Mouse (Mus musculus): ENCODE measurements at regions not wholly inside any gene's neighbourhood (a gene's known extent, or its start where the extent isn't known, plus 50 kb on each side); places are given as distances from the start of the nearest gene placed in this dataset.

DNA sequence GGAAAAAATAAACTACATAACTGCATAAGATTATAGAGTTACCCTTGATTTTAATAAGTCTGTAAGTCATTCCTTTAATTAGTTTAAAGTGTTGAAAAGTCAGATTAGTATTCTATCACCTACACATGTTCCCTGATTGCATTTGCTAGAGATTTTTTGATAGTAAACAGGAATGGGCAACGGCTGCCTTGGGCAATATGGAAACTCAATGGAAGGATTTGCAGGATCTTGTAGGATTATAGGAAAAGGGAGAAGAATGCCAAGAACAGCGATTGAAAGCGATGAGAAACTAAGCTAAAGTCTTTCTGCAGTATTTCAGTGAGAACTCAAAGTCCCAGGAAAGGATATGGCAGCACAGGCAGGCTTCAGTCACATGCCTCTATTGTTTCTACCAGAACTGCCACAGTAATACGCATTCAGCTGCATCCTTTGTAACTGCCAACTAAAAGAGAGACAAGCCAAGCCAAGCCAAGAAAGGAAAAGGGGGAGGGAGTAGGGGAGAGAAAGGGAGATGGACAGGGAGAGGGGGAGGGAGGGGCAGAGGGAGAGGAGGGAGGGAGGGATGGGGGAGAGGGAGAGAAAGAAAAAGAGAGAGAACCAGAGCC is 340.3 kb downstream of the Kif16b start:
- peak; percentile 69 for DNase-seq

DNA sequence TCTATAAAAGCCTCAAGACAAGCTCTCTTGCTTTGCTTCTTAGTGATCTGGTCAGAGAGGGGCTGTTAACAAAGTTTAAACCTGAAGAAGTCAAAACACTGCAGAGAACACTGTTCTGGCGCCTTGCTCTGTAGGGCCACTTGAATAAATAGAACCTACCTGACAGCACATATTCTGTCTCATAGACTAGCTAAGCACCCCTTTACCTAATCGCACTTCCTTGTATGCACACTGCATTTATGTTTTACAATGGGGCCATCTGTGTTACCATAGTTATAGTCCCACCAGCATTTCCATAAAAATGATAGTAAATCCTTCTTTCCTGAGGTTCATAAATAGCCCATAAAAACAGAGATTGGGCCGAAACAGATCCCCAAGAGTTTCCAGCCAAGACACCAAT is 340.9 kb downstream of the Kif16b start:
- DNase-seq, result no peak

DNA sequence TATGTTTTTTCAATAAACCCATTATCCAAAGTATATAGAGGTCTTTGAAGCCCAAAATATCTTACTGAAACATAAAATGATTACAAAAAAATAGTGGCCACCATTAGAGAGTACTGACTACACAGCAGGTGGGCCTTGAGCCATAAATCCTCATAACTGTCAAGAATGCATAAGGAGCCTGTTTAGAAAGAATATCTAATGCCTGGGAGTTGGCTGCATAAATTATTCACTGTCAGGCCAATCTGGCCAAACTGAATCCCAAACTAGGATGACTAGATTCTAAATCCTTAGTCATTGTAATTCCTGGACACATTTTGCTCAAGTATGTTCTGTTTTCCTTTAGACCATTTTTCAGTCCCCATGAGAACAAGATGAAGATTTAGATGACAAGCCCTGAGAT is 341.4 kb downstream of the Kif16b start:
- DNase-seq, result no peak

DNA sequence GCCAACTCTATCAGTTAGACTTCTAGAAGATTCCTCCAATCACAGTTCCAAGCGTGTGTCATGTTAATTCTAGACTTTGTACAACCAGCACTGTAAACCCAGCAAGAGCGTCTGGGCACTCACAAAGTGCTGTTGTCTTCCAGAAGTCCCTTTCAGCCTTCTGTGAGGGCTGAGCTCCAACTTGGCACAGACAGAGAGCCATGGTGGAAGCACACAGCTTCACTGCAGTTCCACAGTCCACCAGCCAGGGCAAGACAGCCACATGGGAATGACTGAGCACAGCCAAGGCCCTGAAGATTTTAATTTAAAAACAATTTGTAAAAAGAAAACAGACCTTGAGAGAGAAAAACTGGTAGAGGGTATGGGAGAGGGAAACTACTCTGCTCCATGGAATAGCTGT is 346.5 kb downstream of the Kif16b start:
- no peak for DNase-seq

DNA sequence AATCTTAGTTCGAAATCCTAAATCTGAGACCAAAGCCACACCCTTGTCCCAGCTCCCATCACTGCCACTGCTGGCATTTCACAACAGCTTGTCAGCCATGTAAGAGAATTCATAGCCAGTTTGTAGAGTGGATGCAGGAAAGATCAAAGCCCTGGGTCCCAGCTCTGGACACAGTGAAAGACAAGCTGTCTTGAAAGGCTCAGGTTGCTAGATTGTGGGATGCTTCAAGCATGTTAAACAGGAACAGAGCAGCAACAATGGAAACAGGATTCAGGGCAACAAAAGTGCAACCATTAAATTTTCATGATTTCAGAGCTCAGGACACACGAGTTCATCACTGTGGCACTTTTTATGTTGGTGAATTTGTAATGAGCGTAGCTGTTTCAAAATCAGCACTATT is 349.6 kb downstream of the Kif16b start:
- DNase-seq, result peak; percentile 8

DNA sequence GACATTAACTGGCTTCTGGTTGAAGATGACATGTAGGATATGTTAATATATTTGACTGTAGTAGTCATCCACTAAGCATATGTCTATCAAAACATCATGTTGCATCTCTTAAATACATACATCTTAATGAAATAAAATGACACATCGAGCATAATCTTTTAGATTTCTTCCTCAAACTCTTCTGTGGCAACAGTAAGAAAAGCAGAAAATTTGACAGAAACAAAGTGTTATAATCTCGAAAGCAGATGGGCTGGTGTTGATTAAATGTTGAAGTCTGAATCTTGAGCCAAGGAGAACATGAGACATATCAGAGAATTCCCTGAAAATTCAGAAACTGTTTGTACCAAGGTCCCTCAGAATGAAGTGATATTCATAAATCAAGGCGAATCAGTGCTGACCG is 352.6 kb downstream of the Kif16b start:
- DNase-seq, result no peak

DNA sequence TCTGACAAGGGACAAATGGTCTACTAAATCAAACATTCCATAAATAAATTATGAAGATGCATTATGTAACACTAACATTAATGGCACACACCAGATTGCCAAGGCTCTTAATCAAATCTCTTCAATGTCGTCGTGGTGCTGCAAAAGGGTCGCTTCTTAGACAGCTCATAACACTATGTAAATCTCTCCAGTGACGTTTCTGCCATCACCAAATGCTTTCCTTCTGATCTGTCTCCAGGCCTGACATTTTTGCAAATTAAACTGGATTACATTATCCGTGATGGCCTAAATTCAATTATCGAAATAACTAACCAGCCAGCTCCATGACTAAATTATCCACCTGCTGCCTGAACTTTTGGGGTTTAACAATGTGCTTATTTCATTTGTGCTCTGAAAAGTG is 356.4 kb downstream of the Kif16b start:
- no peak for DNase-seq

DNA sequence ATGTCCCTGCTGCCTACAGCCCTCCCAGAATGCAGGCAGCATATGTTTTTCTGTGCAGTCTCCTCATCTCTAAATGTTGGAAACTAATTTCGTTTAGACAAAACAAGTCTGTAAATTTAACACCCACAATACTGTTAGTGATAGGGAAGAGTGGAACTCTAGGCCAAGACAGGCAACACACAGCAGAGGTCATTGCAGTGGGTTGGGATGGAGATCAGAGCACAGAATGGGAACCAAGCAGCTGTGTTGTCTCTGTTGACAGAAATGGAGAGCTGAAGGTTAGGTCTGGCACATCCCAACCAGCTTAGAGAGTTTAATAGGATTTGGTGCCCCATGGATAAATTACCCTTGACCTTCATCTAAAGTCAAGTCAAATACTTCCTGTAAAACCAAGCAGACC is 361.4 kb downstream of the Kif16b start:
- no peak for DNase-seq

DNA sequence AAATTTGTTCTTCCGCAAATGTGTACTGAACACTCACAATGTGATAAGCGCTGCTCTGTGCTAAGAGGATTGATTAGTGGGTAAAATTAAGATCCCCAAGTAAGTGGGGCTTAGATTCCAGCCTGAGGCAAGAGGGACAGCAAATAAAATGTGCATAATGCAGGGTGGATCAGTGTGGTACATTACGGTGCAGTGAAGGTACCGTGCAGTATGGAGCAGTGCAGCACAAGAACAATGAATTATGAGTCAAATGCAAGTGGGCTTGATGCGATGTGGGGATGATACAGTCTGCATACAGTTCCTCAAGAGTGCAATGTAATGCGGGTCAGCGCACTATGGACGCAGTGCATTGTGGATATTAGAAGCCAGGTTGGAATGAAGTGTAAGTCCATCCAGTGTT is 367.8 kb downstream of the Kif16b start:
- peak; percentile 12 for DNase-seq

DNA sequence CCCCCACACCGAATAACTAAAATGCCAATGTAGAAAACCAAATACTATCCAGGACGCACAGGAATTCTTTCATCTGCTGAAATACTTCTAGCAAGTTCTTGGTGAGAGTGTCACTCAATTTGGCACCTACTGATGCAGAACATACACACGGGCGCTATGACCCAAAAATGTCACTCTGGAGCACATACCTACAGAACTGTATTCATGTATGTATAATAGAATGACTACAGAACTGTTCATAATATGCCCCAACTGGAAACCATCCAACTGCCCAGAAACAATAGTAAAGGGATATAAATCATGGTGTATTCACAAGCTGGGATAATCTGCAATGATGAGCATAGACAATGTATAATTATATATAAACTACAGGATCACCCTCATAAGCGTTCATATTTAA is 378.9 kb downstream of the Kif16b start:
- peak; percentile 89 for DNase-seq

DNA sequence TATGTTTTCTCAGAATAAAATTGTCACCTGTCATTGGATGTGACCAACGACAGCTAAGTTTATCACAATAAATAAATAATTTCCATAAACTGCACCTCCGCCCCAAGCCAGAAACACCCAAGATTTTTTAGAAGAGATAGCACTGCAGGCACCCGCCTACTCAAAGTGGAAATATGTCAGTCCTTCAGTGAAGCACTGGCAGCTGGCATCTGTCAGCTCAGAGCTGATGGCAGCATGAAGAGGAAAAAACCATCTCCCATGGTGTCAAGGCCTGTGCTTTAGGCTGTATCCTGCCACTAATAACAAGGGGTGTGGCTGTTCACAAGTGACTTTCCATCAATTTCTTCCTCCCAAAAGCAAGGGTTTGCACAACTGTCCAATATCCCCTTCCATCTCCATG is 383.6 kb downstream of the Kif16b start:
- DNase-seq, result no peak

DNA sequence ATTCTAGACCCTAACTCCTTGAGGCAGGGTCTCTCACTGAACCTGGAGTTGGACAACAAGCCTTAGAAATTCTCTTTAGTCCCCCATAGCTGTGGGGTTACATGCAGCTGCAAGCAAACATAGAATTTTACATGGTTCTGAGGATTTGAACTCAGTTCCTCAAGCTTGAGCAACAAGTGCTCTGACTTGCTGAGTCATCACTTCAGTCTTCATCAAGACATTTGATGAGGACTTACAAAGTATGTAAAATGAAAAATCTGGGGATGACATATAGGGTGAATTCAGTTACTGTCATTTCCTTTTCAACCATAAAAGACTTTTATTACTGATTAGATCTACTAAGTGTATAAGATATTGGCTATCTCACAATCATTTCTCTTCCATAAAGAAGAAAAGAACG is 396.1 kb downstream of the Kif16b start:
- DNase-seq, result no peak

Measured in retina, postnatal 1 day (tissue).